13 mouse cellular contexts compared by ENCODE assay signal in the genomic region with DNA sequence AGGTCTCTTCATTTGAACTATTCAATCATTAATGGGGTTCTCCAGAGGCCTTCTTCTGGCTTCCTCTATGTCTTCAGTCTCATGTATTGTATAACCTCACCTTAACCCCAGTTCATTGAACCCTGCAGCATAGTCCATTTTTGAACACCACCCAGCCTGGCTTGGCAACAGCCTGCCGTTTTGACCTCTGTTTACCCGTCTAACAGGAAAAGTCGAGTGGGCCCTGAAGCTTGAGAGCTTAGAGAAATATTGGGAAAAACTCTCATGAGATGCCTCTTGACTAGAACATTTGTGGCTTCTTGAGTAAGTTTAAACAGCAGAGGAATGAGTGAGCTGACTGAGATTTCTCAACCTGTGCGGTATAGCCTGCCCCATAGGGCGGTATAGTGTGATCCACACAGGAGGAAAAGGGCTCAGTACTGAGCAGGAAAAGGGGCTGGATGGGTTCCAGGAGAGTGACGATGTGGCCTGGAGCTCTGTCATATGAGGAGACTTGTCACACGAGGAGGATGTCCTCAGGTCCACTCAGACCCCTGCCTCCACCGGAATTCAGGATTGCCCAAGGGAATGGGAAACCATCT. TPM values are rescaled to one million over a fixed set of nuclear protein-coding genes. Genes with fewer than 3 reads are reported as not detected.
A peak's percentile ranks its signal among the peaks of the same experiment; 100 is the strongest.
DNase-seq lines count a peak whose midpoint lies in the region; ATAC-seq lines count a peak whose summit lies in the region.
"Had no signal": no experiment of that assay in that cellular context is flagged by ENCODE, and none has a peak within 500 bp of the region (broad histone marks: within the 10 kb centered on the region; RNA-seq: fewer than 3 reads in every experiment).

No protein-coding gene starts in this region.

- no peaks in the 10 kb centered on the region for H3K9me3 ChIP-seq in lung, embryonic 16.5 days (ENCODE audit: control insufficient read depth, low read length)
- no peaks in the 10 kb centered on the region for H3K9me3 ChIP-seq in midbrain, embryonic 13.5 days
- no peaks in the 10 kb centered on the region for H3K9me3 ChIP-seq in forebrain, embryonic 14.5 days (replicated peaks; ENCODE audit: control insufficient read depth, low read length)
- H3K9me3 ChIP-seq: limb, embryonic 15.5 days had no signal

- H3K4me2 ChIP-seq in lung, embryonic 16.5 days (ENCODE audit: low read depth, low read length) = no peak overlapping the region
- no peak overlapping the region for H3K4me2 ChIP-seq in midbrain, embryonic 13.5 days (replicated peaks)
- H3K4me2 ChIP-seq in forebrain, embryonic 14.5 days (ENCODE audit: low read length) = no peak overlapping the region
- H3K4me2 ChIP-seq: limb, embryonic 15.5 days had no signal

- H3K4me1 ChIP-seq in lung, embryonic 16.5 days (replicated peaks; ENCODE audit: control insufficient read depth, insufficient read depth, low read length) = no peaks in the 10 kb centered on the region; the same call in 1 of the 2 replicates
- no peaks in the 10 kb centered on the region for H3K4me1 ChIP-seq in midbrain, embryonic 13.5 days (replicated peaks)
- no peaks in the 10 kb centered on the region for H3K4me1 ChIP-seq in forebrain, embryonic 14.5 days (ENCODE audit: control insufficient read depth, insufficient read depth, low read length)

- intact Hi-C loops in gastrocnemius, postnatal 36 days (cut with DNase I) = no loop called here

- no peaks in the 10 kb centered on the region for H3K36me3 ChIP-seq in lung, embryonic 16.5 days (ENCODE audit: control insufficient read depth, insufficient read depth, low read length)
- no peaks in the 10 kb centered on the region for H3K36me3 ChIP-seq in midbrain, embryonic 13.5 days
- no peaks in the 10 kb centered on the region for H3K36me3 ChIP-seq in forebrain, embryonic 14.5 days (ENCODE audit: control insufficient read depth, insufficient read depth, low read length)
- H3K36me3 ChIP-seq: limb, embryonic 15.5 days had no signal

- peak overlapping the region; percentile 4; the same call in 1 of the 2 replicates for H3K27ac ChIP-seq in lung, embryonic 16.5 days (ENCODE audit: low read length)
- H3K27ac ChIP-seq in midbrain, embryonic 13.5 days = no peak overlapping the region
- no peak overlapping the region for H3K27ac ChIP-seq in forebrain, embryonic 14.5 days (ENCODE audit: low read depth, low read length)
- H3K27ac ChIP-seq: limb, embryonic 15.5 days had no signal

- peak; percentile 20 to 28 for DNase-seq in gastrocnemius, adult 8-10 months (ENCODE audit: low spot score in 2 of 2)
- DNase-seq in gastrocnemius, postnatal 36 days = no peak
- peak; percentile 18 for DNase-seq in NIH3T3 (ENCODE audit: low read depth)
- peak; percentile 76 to 88 for DNase-seq in kidney, adult 8-10 months
- no peak for DNase-seq in thymus, postnatal 4 days
- no peak for DNase-seq in forebrain, embryonic 14.5 days (ENCODE audit: low spot score)
- DNase-seq: cerebellum, adult 8-10 months; embryo, embryonic 11 days had no signal

- H3K27me3 ChIP-seq in lung, embryonic 16.5 days (ENCODE audit: control insufficient read depth, insufficient read depth, low read depth, low read length) = no peaks in the 10 kb centered on the region
- H3K27me3 ChIP-seq in midbrain, embryonic 13.5 days = no peaks in the 10 kb centered on the region; the same call in 1 of the 2 replicates
- H3K27me3 ChIP-seq in forebrain, embryonic 14.5 days (replicated peaks; ENCODE audit: control insufficient read depth, insufficient read depth, low read length) = no peaks in the 10 kb centered on the region
- H3K27me3 ChIP-seq: limb, embryonic 15.5 days had no signal

- WGBS in lung, embryonic 16.5 days = 28% methylated on average over 8 of the region's 8 CpGs
- WGBS in midbrain, embryonic 13.5 days = 87% methylated on average over 8 of the region's 8 CpGs
- 88% methylated on average over 8 of the region's 8 CpGs for WGBS in forebrain, embryonic 14.5 days

- peak; percentile 91 for ATAC-seq in lung, embryonic 16.5 days (ENCODE audit: low read depth)
- no peak for ATAC-seq in midbrain, embryonic 13.5 days
- ATAC-seq in forebrain, embryonic 14.5 days = no peak
- ATAC-seq: Patski had no signal

- no peak overlapping the region for H3K4me3 ChIP-seq in lung, embryonic 16.5 days (ENCODE audit: low read length)
- H3K4me3 ChIP-seq in midbrain, embryonic 13.5 days (replicated peaks) = no peak overlapping the region
- no peak overlapping the region for H3K4me3 ChIP-seq in forebrain, embryonic 14.5 days (ENCODE audit: low read depth, low read length)
- H3K4me3 ChIP-seq: limb, embryonic 15.5 days; megakaryocyte, embryonic 14.5 days had no signal

- H3K9ac ChIP-seq in lung, embryonic 16.5 days (ENCODE audit: low read length) = no peak overlapping the region
- H3K9ac ChIP-seq in midbrain, embryonic 13.5 days (replicated peaks) = no peak overlapping the region
- H3K9ac ChIP-seq in forebrain, embryonic 14.5 days (ENCODE audit: low read length) = no peak overlapping the region
- H3K9ac ChIP-seq: limb, embryonic 15.5 days had no signal

RNA-seq across cellular contexts. Expression of a gene that starts 14.5 kb away (rescaled TPM):
- total RNA-seq in gastrocnemius, adult 8-10 months (2022) = 10 to 100 TPM in 3 of 4 experiments, 1 to 10 TPM in 1; 9.2 to 25.2 (median 14.3) TPM
- 10 to 100 TPM; 26.3 to 28.7 TPM for total RNA-seq in gastrocnemius, postnatal 36 days (2021)
- 2.3 and 2.7 TPM in 2 replicates for polyA plus RNA-seq in lung, embryonic 16.5 days (2015; fragmentation: Nextera tagmentation; extraction: Ambion mirVana)
- 3.5 and 5.0 TPM in 2 replicates for polyA plus RNA-seq in midbrain, embryonic 13.5 days (2015; fragmentation: Nextera tagmentation; extraction: Ambion mirVana)
- 2.8 and 3.4 TPM in 2 replicates for polyA plus RNA-seq in forebrain, embryonic 14.5 days (2014; fragmentation: Nextera tagmentation; extraction: Ambion mirVana)

Comparison
In these comparisons a context has a peak if more than half of its experiments do, and no peak if none do; other contexts are left out.
1. DNase-seq: peak in gastrocnemius, adult 8-10 months (2 of 2), NIH3T3 (single experiment) and kidney, adult 8-10 months (2 of 2); none in gastrocnemius, postnatal 36 days (0 of 2), thymus, postnatal 4 days (single experiment) and forebrain, embryonic 14.5 days (single experiment).